Mouse (Mus musculus): Measurements from ENCODE around the gene Cyp2j13.
A peak's percentile ranks its signal among the peaks of the same experiment; 100 is the strongest.
"Not testable (repeated sequence)": the region's sequence is repeated elsewhere in the genome, so short reads cannot be mapped to it uniquely, and the experiment has no call there.

Cyp2j13 gene

DNA sequence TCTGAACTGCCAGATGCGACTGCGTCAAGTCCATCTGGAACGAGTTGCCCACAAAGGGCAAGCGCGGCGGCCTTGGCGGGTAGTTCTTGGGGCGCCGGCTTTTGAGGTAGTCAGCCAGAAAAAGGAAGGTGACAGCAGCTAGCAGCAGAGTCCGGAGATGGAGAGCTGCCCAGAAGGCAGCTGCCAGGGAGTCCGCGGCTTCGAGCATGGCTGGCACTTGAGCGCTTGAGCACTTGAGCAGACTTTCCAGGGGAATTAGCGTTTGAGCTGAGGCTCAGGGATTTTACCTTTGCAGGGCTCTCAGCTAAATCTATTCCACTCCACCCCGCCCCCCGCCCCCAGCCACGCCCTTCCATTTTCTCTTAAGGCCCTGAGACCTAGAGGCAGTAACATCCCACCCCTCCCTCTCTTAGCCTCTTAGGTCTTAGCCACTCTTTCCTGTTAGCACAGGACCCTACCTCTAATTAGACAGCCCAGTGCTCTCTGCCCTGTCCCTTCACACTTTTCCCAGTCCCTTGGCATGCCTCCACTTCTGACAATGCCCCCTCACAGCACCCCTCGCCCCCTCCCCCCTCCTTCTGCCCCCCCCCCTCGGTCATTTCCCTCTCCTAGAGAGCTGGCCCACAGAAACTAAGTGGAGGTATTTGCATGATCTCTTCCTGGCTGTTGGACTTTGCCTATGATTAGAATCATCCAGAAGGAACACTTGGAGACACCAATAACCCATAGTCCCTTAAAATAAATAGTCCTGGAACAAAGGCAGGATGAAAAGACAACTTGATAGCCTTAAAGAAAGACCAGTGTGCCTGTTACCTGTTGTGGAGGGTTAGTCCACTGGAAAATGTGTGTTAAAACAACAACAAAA lies at the start of gene Cyp2j13:
Gene Cyp2j13 (minus strand): TSS at position 286 of the 865 bp plus-strand sequence.
- peak; percentile 5 for DNase-seq (ENCODE audit: low read depth)

DNA sequence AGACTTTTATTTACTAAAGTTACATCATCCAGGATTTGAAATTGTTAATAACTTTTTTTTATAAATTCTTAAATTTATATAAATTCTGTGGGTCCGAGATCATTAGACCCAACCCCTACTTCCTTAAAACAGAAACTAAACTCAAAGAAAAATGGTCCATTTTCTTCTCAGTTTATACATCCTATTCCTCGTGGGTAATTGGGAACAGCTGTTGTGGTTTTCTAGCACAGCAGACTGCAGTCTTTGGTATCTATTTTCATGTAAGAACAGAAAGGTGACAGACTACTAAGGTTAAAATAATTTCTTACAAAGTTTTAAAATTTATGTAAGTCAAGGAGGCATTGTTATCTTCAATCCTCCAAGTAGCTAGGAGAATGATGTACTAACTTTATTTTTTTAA lies 19.5 kb upstream of the Cyp2j13 start:
- DNase-seq (ENCODE audit: low read depth), result peak; percentile 58

DNA sequence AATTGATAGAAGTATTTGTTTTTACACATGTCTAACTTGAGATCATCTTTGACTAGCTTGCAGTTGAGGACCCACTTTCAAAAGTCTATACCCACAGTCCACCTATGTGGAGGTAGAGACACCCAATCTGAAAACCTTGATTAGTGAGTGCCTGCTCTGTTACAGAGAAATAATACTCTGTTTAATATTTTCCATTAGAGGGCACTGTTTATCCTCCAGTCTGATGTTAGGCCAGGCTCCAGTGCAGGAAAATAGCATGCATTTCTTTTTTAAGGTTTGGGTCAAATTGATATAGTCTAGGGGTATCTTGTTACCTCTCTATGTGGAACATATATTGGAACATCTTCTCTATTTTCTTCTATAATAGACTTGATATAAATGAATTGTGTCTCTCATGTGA lies 14.5 kb upstream of the Cyp2j13 start:
- peak; percentile 20 for DNase-seq (ENCODE audit: low read depth)

DNA sequence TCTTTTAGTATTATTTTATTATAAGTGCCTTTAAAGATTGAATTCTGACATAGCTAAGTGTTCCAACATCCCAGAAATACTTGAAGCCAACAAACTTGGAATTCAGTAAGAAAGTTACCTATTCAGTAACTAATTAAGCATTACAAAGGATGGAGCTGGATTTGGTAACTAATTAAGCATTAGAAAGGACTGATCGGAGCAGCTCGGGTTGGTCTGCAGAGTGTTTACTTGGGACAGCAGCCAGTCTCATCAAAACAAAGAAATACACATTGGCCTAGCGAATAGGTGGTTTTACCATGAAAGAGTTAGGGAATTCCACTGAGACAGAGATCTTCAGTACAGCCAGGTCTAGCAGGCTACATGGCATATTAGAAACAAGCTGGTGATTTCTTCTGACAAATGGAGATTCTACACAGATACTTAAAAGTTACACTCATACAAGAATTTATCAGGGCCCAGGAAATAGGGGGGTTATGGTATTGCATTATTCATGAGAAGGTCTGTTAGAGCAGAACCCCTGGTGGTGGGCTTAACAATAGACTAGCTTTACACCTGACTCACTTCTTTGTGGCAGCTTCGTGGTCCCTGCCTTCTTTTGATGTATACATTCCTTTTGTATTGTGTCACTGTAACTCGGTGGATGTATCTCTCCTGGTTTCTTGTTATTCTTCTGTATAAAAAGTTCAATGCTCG lies 12.2 kb upstream of the Cyp2j13 start:
- not testable (repeated sequence) for DNase-seq (ENCODE audit: low read depth)

DNA sequence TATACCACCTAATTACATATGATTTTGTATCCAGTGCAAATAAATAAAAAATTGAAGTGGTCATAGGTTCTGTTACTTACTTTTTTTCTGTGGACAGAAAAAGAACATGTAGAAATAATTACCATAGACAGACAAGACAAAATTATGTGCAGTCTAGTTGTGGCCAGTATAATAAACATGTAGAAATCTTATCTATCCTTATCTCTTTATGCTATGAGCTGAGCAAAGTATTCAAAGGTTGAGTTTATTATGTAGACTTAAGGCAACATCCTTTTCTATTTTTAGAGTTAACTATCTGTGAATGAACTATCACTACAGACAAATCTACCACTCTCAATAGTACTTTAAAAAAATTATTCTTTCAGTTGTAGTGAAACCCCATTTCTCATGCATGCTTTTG lies 962 bp upstream of the Cyp2j13 start:
- no peak for DNase-seq (ENCODE audit: low read depth)

DNA sequence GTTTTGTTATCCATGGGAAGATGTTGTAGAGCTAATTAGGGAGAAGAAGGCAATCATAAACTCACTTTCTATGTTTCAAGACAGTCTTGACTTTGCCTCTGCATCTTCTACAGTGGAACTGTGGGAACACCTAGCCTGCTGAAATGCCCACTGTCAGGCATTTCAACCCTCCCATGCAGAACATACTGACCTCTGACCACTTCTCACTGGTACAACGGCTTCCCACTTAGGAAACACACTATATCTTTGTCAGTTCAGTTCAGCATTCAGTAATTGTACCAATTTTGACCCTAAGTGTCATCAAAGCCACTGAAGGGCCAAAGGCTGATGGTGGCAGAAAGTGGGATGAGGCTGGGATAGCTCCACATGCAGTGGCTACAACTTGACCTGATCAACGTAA lies 15.3 kb downstream of the Cyp2j13 start:
- no peak for DNase-seq (ENCODE audit: low read depth)

DNA sequence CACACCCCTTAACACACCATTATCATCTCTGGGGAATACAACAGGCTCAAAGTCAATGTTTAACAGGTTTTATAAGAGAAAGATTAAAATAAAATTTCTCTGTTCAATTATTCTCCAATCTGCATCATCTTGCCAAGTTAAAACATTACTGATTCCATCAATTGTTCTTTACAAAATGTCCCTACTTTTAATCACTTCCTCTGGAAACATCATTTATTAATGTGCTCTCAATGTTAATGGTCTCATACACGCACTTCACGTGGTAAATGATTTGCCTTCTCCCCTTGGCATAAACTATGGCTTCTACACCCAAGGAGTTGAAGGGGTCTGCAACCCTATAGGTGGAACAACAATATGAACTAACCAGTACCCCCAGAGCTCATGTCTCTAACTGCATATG lies 17.2 kb downstream of the Cyp2j13 start:
- no peak for DNase-seq (ENCODE audit: low read depth)

DNA sequence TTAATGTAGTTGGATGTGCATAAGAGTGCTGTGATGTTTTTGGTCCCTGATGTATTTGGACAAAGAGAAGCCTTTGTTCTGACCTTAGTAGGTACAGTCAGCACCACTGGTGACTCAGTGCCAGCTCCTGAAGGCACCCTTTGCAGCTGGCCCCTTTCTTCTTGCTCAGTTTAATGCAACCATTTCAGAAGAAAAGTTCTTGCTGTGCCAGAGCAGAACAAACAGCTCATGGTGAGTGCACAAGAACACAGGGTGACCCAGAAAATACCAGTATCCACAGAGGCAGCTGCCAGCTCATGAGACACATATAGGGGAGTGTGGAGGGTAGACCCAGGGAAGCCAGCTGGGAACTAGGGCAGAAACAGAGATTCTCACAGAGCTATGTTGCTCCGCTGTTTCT lies 48.9 kb downstream of the Cyp2j13 start:
- no peak for DNase-seq (ENCODE audit: low read depth)

DNA sequence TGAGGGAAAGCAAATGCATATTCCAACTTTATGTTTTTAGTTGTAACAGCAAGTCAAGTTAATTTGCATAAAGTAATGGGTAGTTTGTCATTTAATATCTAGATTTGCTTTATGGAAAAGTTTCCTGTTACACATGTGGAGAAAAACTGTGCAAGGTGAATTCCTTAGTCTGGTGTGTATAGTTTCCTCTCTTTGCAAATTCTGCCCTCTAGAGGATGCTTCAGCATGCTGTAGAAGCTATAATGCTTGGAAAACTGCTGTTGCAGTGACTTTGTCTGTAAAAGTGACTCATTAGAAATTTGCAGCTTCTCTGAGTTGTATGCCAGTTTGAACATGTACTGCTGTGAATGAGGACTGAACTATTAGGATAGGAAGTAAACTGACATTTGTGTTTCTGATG lies 54.5 kb downstream of the Cyp2j13 start:
- DNase-seq (ENCODE audit: low read depth), result peak; percentile 80

DNA sequence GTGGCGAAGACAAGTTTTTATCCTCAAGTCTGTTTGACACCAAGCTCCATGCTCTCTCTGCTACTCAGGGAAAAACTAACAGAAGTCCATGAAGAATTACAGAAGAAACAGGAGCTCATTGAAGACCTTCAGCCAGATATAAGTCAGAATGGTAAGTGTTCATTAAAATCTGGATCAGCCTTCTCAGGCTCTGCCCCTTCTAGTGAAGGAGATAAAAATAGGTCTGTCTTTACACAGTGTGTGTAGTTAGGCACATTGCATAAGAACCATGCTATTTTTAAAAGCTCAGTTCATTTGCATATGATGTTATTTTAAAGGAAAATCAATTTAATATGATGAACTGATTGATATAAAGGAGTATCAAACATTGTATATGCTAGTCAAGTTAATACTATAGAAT lies 60.5 kb downstream of the Cyp2j13 start:
- no peak for DNase-seq (ENCODE audit: low read depth)

DNA sequence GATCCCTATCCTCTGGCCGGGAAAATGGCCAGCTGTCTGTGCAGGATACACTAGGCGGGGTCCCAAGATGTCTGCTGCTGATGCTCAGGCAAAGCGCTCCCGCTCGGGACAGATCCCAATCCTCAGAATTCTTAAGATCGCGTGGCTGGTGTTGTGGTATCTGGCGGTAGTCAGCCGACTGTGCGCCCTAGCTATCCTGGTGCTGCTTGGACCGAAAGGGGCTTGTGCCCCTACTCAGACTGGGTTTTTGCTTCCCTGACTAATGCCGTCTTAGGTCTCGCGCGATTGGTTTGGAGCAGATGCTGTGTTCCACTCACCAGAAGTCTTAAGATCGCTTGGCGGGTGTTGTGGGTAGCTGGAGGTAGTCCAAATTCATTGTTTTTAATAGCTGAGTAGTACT lies 95.1 kb downstream of the Cyp2j13 start:
- not testable (repeated sequence) for DNase-seq (ENCODE audit: low read depth)

All from NIH3T3 (cell line).